Mouse (Mus musculus): ENCODE data around the gene Slfn8. TPM values are rescaled to one million over a fixed set of nuclear protein-coding genes. Genes with fewer than 3 reads are reported as not detected.

The Slfn8 gene
- not detected for polyA plus RNA-seq (2012; fragmentation: generic; extraction: Trizol)

- Histone ChIP-seq H3K4me2 (ENCODE audit: low read depth) (peak within 1 kb of the TSS; percentile 30), H3K27me3 (ENCODE audit: control insufficient read depth, insufficient read depth, insufficient read length) (no peaks in the 10 kb centered on the region), H3K36me3 (ENCODE audit: control insufficient read depth, insufficient read depth) (no peaks in the 10 kb centered on the region), H3ac (ENCODE audit: control insufficient read depth, insufficient read length) (no peak within 1 kb of the TSS), H3K79me2 (ENCODE audit: control insufficient read depth, insufficient read depth) (no peaks in the 10 kb centered on the region), H3K4me3 (peak within 1 kb of the TSS; percentile 11)
- TF ChIP-seq SRF (IDR thresholded peaks at IDR 0.05; ENCODE audit: control insufficient read depth, insufficient read length, low read depth) (no peak), TCF3 (IDR thresholded peaks at IDR 0.05; ENCODE audit: insufficient read length, low read depth) (no peak), E2F4 (IDR thresholded peaks at IDR 0.05; ENCODE audit: insufficient read depth) (no peak), REST (IDR thresholded peaks at IDR 0.05; ENCODE audit: insufficient read depth, insufficient read length) (no peak), POLR2A (IDR thresholded peaks at IDR 0.05; ENCODE audit: insufficient read length, low read depth) (no peak), TCF12 (IDR thresholded peaks at IDR 0.05; ENCODE audit: insufficient read depth, poor library complexity, severe bottlenecking) (no peak), MAX (IDR thresholded peaks at IDR 0.05; ENCODE audit: low read depth) (no peak)
Observed at GRCm38 (mm10) chr11:83020621-83021020, at the start of gene Slfn8. Gene Slfn8 (minus strand): TSS chr11:83020810.

GRCm38 (mm10) chr11:83067982-83068694, 47.5 kb upstream of the Slfn8 start:
- H3K36me3 ChIP-seq (ENCODE audit: control insufficient read depth, insufficient read depth), result no peaks in the 10 kb centered on the region
- TF ChIP-seq REST (IDR thresholded peaks at IDR 0.05; ENCODE audit: insufficient read depth, insufficient read length) (no peak), TCF12 (IDR thresholded peaks at IDR 0.05; ENCODE audit: insufficient read depth, poor library complexity, severe bottlenecking) (no peak), TCF3 (IDR thresholded peaks at IDR 0.05; ENCODE audit: insufficient read length, low read depth) (no peak), USF1 (IDR thresholded peaks at IDR 0.05; ENCODE audit: low read depth) (no peak)
- no peaks in the 10 kb centered on the region for H3K79me2 ChIP-seq (ENCODE audit: control insufficient read depth, insufficient read depth)
- no peaks in the 10 kb centered on the region for H3K27me3 ChIP-seq (ENCODE audit: control insufficient read depth, insufficient read depth, insufficient read length)
- no peak overlapping the region for H3K4me2 ChIP-seq (ENCODE audit: low read depth)
- no peak overlapping the region for H3ac ChIP-seq (ENCODE audit: control insufficient read depth, insufficient read length)
- H3K4me3 ChIP-seq, result no peak overlapping the region

- Histone ChIP-seq H3K36me3 (ENCODE audit: control insufficient read depth, insufficient read depth) (no peaks in the 10 kb centered on the region), H3K4me3 (no peak overlapping the region), H3K4me2 (ENCODE audit: low read depth) (no peak overlapping the region), H3ac (ENCODE audit: control insufficient read depth, insufficient read length) (no peak overlapping the region), H3K27me3 (ENCODE audit: control insufficient read depth, insufficient read depth, insufficient read length) (no peaks in the 10 kb centered on the region), H3K79me2 (ENCODE audit: control insufficient read depth, insufficient read depth) (no peaks in the 10 kb centered on the region)
- no peak for TF ChIP-seq MAX (IDR thresholded peaks at IDR 0.05; ENCODE audit: low read depth)
- no peak for TF ChIP-seq POLR2A (IDR thresholded peaks at IDR 0.05; ENCODE audit: insufficient read length, low read depth)
- no peak for TF ChIP-seq SRF (IDR thresholded peaks at IDR 0.05; ENCODE audit: control insufficient read depth, insufficient read length, low read depth)
- no peak for TF ChIP-seq TCF3 (IDR thresholded peaks at IDR 0.05; ENCODE audit: insufficient read length, low read depth)
- no peak for TF ChIP-seq USF1 (IDR thresholded peaks at IDR 0.05; ENCODE audit: low read depth)
Observed at GRCm38 (mm10) chr11:83066640-83067531, 46.3 kb upstream of the Slfn8 start.

- no peaks in the 10 kb centered on the region for H3K27me3 ChIP-seq (ENCODE audit: control insufficient read depth, insufficient read depth, insufficient read length)
- TF ChIP-seq USF1 (IDR thresholded peaks at IDR 0.05; ENCODE audit: low read depth) (no peak), E2F4 (IDR thresholded peaks at IDR 0.05; ENCODE audit: insufficient read depth) (no peak), TCF12 (IDR thresholded peaks at IDR 0.05; ENCODE audit: insufficient read depth, poor library complexity, severe bottlenecking) (no peak), SRF (IDR thresholded peaks at IDR 0.05; ENCODE audit: control insufficient read depth, insufficient read length, low read depth) (no peak), MYOG (IDR thresholded peaks at IDR 0.05; ENCODE audit: control insufficient read depth in 1 of 3, insufficient read depth in 1 of 3, insufficient read length in 2 of 3, low read depth in 2 of 3) (no peak), POLR2AphosphoS2 (IDR thresholded peaks at IDR 0.05; ENCODE audit: insufficient read length, low read depth) (no peak)
- H3K79me2 ChIP-seq (ENCODE audit: control insufficient read depth, insufficient read depth), result no peaks in the 10 kb centered on the region
- no peak overlapping the region for H3ac ChIP-seq (ENCODE audit: control insufficient read depth, insufficient read length)
- no peak overlapping the region for H3K4me2 ChIP-seq (ENCODE audit: low read depth)
- H3K36me3 ChIP-seq (ENCODE audit: control insufficient read depth, insufficient read depth), result no peaks in the 10 kb centered on the region
- no peak overlapping the region for H3K4me3 ChIP-seq
Observed at GRCm38 (mm10) chr11:83065441-83066344, 45.1 kb upstream of the Slfn8 start.

GRCm38 (mm10) chr11:83064946-83065345, 44.3 kb upstream of the Slfn8 start, which contains the start of gene Slfn2:
Gene Slfn2 (plus strand): TSS chr11:83065112.
- H3K36me3 ChIP-seq (ENCODE audit: control insufficient read depth, insufficient read depth), result no peaks in the 10 kb centered on the region
- H3K4me2 ChIP-seq (ENCODE audit: low read depth), result no peak within 1 kb of the TSS
- H3K79me2 ChIP-seq (ENCODE audit: control insufficient read depth, insufficient read depth), result no peaks in the 10 kb centered on the region
- TF ChIP-seq TCF12 (IDR thresholded peaks at IDR 0.05; ENCODE audit: insufficient read depth, poor library complexity, severe bottlenecking) (no peak), REST (IDR thresholded peaks at IDR 0.05; ENCODE audit: insufficient read depth, insufficient read length) (no peak), MAX (IDR thresholded peaks at IDR 0.05; ENCODE audit: low read depth) (no peak), MYOD1 (IDR thresholded peaks at IDR 0.05; ENCODE audit: control insufficient read depth in 1 of 3, insufficient read length in 2 of 3, low read depth in 2 of 3) (no peak), POLR2A (IDR thresholded peaks at IDR 0.05; ENCODE audit: insufficient read length, low read depth) (no peak), POLR2AphosphoS2 (IDR thresholded peaks at IDR 0.05; ENCODE audit: insufficient read length, low read depth) (no peak), CEBPB (IDR thresholded peaks at IDR 0.05; ENCODE audit: insufficient read depth, poor library complexity, severe bottlenecking) (no peak), USF1 (IDR thresholded peaks at IDR 0.05; ENCODE audit: low read depth) (no peak), E2F4 (IDR thresholded peaks at IDR 0.05; ENCODE audit: insufficient read depth) (no peak), MYOG (IDR thresholded peaks at IDR 0.05; ENCODE audit: control insufficient read depth in 1 of 3, insufficient read depth in 1 of 3, insufficient read length in 2 of 3, low read depth in 2 of 3) (no peak), TCF3 (IDR thresholded peaks at IDR 0.05; ENCODE audit: insufficient read length, low read depth) (no peak), SRF (IDR thresholded peaks at IDR 0.05; ENCODE audit: control insufficient read depth, insufficient read length, low read depth) (no peak)
- H3ac ChIP-seq (ENCODE audit: control insufficient read depth, insufficient read length), result no peak within 1 kb of the TSS
- no peaks in the 10 kb centered on the region for H3K27me3 ChIP-seq (ENCODE audit: control insufficient read depth, insufficient read depth, insufficient read length)
- H3K4me3 ChIP-seq, result no peak within 1 kb of the TSS
